Mouse (Mus musculus): ENCODE results near the gene Prr19. TPM values are rescaled to one million over a fixed set of nuclear protein-coding genes. Genes with fewer than 3 reads are reported as not detected.
"Not testable (repeated sequence)": the region's sequence is repeated elsewhere in the genome, so short reads cannot be mapped to it uniquely, and the experiment has no call there.

Prr19 gene
- polyA plus RNA-seq, 1 experiment = 1.6 TPM

- TF ChIP-seq CTCF (IDR thresholded peaks at IDR 0.05; ENCODE audit: low read depth, low read length) (no peak), EP300 (IDR thresholded peaks at IDR 0.05; ENCODE audit: insufficient read depth, low read depth, low read length) (no peak), POLR2A (IDR thresholded peaks at IDR 0.05; ENCODE audit: insufficient read depth, low read length) (no peak)
- Histone ChIP-seq H3K27me3 (ENCODE audit: control insufficient read depth, insufficient read depth, low read length, poor library complexity, severe bottlenecking) (no peaks in the 10 kb centered on the region), H3K9ac (ENCODE audit: low read depth, poor library complexity, severe bottlenecking) (peak overlapping the region; percentile 97), H3K36me3 (ENCODE audit: control insufficient read depth, insufficient read depth, low read length, poor library complexity, severe bottlenecking) (no peaks in the 10 kb centered on the region), H3K9me3 (replicated peaks; ENCODE audit: control insufficient read depth, insufficient read depth, low read length, poor library complexity, severe bottlenecking) (no peaks in the 10 kb centered on the region), H3K4me1 (ENCODE audit: control insufficient read depth, insufficient read depth, low read length) (no peaks in the 10 kb centered on the region), H3K4me3 (ENCODE audit: low read depth, low read length) (peak overlapping the region; percentile 82), H3K27ac (ENCODE audit: insufficient read depth, low read length) (peak overlapping the region; percentile 55)
Observed at GRCm38 (mm10) chr7:25315306-25316041, 14.3 kb downstream of the Prr19 start.

GRCm38 (mm10) chr7:25316532-25317445 is 15.6 kb downstream of the Prr19 start, which contains the start of gene Megf8:
TSS of gene Megf8 (plus strand) at chr7:25317164.
- Histone ChIP-seq H3K9ac (ENCODE audit: low read depth, poor library complexity, severe bottlenecking) (peak within 1 kb of the TSS; percentile 97), H3K27ac (ENCODE audit: insufficient read depth, low read length) (peak within 1 kb of the TSS; percentile 55), H3K36me3 (ENCODE audit: control insufficient read depth, insufficient read depth, low read length, poor library complexity, severe bottlenecking) (no peaks in the 10 kb centered on the region), H3K4me3 (ENCODE audit: low read depth, low read length) (peak within 1 kb of the TSS; percentile 82), H3K4me1 (ENCODE audit: control insufficient read depth, insufficient read depth, low read length) (peaks cover 3% of the 10 kb centered on the region), H3K27me3 (ENCODE audit: control insufficient read depth, insufficient read depth, low read length, poor library complexity, severe bottlenecking) (no peaks in the 10 kb centered on the region), H3K9me3 (replicated peaks; ENCODE audit: control insufficient read depth, insufficient read depth, low read length, poor library complexity, severe bottlenecking) (no peaks in the 10 kb centered on the region)
- TF ChIP-seq POLR2A (IDR thresholded peaks at IDR 0.05; ENCODE audit: insufficient read depth, low read length) = no peak
- TF ChIP-seq EP300 (IDR thresholded peaks at IDR 0.05; ENCODE audit: insufficient read depth, low read depth, low read length) = 0 out of 2 replicates have a peak, but pooled peaks have one; percentile 11
- TF ChIP-seq CTCF (IDR thresholded peaks at IDR 0.05; ENCODE audit: low read depth, low read length) = peak; percentile 78

- Histone ChIP-seq H3K4me3 (ENCODE audit: low read depth, low read length) (peak overlapping the region; percentile 69), H3K27ac (ENCODE audit: insufficient read depth, low read length) (peak overlapping the region; percentile 8; the same call in 1 of the 2 replicates), H3K9ac (ENCODE audit: low read depth, poor library complexity, severe bottlenecking) (peak overlapping the region; percentile 66), H3K9me3 (replicated peaks; ENCODE audit: control insufficient read depth, insufficient read depth, low read length, poor library complexity, severe bottlenecking) (no peaks in the 10 kb centered on the region), H3K27me3 (ENCODE audit: control insufficient read depth, insufficient read depth, low read length, poor library complexity, severe bottlenecking) (no peaks in the 10 kb centered on the region), H3K36me3 (ENCODE audit: control insufficient read depth, insufficient read depth, low read length, poor library complexity, severe bottlenecking) (no peaks in the 10 kb centered on the region), H3K4me1 (ENCODE audit: control insufficient read depth, insufficient read depth, low read length) (peaks cover 3% of the 10 kb centered on the region)
- no peak for TF ChIP-seq EP300 (IDR thresholded peaks at IDR 0.05; ENCODE audit: insufficient read depth, low read depth, low read length)
- no peak for TF ChIP-seq CTCF (IDR thresholded peaks at IDR 0.05; ENCODE audit: low read depth, low read length)
- no peak for TF ChIP-seq POLR2A (IDR thresholded peaks at IDR 0.05; ENCODE audit: insufficient read depth, low read length)
Observed at GRCm38 (mm10) chr7:25317446-25317999, 16.3 kb downstream of the Prr19 start.

DNA sequence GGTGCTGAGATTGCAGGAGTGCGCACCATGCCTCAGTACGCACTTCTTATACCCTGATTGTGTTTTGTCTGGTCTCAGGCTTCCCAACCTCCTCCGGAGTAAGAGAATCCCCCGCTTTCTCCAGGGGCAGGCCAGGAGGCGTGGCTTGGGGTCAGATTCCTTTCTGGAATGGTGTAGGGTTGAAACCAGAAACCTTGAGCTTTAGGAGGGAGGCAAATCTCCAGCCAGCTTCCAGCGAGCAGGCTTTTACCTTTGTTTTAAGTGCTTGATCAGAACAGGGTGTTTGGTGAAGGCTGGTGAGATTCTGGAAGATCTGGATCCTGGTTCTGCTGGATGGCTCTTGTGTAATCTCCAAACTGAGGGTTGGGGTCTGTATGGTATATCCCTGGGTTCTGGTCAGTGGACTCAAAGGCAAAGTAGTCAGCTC is 20.9 kb downstream of the Prr19 start:
- peak overlapping the region; percentile 45; the same call in 1 of the 2 replicates for H3K4me3 ChIP-seq (ENCODE audit: low read depth, low read length)
- H3K36me3 ChIP-seq (ENCODE audit: control insufficient read depth, insufficient read depth, low read length, poor library complexity, severe bottlenecking) = no peaks in the 10 kb centered on the region
- H3K27me3 ChIP-seq (ENCODE audit: control insufficient read depth, insufficient read depth, low read length, poor library complexity, severe bottlenecking) = no peaks in the 10 kb centered on the region
- H3K27ac ChIP-seq (ENCODE audit: insufficient read depth, low read length) = peak overlapping the region; percentile 96
- H3K4me1 ChIP-seq (ENCODE audit: control insufficient read depth, insufficient read depth, low read length) = peaks cover 3% of the 10 kb centered on the region
- H3K9ac ChIP-seq (ENCODE audit: low read depth, poor library complexity, severe bottlenecking) = peak overlapping the region; percentile 10; the same call in 1 of the 2 replicates
- TF ChIP-seq CTCF (IDR thresholded peaks at IDR 0.05; ENCODE audit: low read depth, low read length) = no peak
- TF ChIP-seq POLR2A (IDR thresholded peaks at IDR 0.05; ENCODE audit: insufficient read depth, low read length) = no peak
- no peak for TF ChIP-seq EP300 (IDR thresholded peaks at IDR 0.05; ENCODE audit: insufficient read depth, low read depth, low read length)
- no peaks in the 10 kb centered on the region for H3K9me3 ChIP-seq (replicated peaks; ENCODE audit: control insufficient read depth, insufficient read depth, low read length, poor library complexity, severe bottlenecking)

GRCm38 (mm10) chr7:25323219-25323618 is 22.0 kb downstream of the Prr19 start:
- Histone ChIP-seq H3K27ac (ENCODE audit: insufficient read depth, low read length) (peak overlapping the region; percentile 4; the same call in 1 of the 2 replicates), H3K4me3 (ENCODE audit: low read depth, low read length) (no peak overlapping the region)

DNA sequence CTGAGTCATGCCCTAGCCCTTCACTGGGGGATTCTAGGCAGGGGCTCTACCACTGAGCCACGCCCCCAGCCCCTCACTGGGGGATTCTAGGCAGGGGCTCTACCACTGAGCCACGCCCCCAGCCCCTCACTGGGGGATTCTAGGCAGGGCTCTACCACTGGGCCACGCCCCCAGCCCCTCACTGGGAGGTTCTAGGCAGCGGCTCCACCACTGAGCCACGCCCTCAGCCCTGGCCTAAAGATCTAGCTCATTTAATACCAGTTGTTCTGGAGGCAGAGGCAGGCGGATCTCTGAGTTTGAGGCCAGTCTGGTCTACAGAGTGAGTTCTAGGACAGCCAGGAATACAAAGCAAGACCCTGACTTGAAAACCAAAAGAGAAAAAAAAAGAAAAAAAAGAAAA is 24.2 kb downstream of the Prr19 start:
- not testable (repeated sequence) for H3K4me3 ChIP-seq (ENCODE audit: low read depth, low read length); H3K27ac ChIP-seq (ENCODE audit: insufficient read depth, low read length); H3K9ac ChIP-seq (ENCODE audit: low read depth, poor library complexity, severe bottlenecking); H3K27me3 ChIP-seq (ENCODE audit: control insufficient read depth, insufficient read depth, low read length, poor library complexity, severe bottlenecking); H3K9me3 ChIP-seq (replicated peaks; ENCODE audit: control insufficient read depth, insufficient read depth, low read length, poor library complexity, severe bottlenecking); H3K36me3 ChIP-seq (ENCODE audit: control insufficient read depth, insufficient read depth, low read length, poor library complexity, severe bottlenecking); H3K4me1 ChIP-seq (ENCODE audit: control insufficient read depth, insufficient read depth, low read length)

More at GRCm38 (mm10) chr7:25323219-25323618, 22.0 kb downstream of the Prr19 start:
- H3K36me3 ChIP-seq (ENCODE audit: control insufficient read depth, insufficient read depth, low read length, poor library complexity, severe bottlenecking) = no peaks in the 10 kb centered on the region
- no peak for TF ChIP-seq POLR2A (IDR thresholded peaks at IDR 0.05; ENCODE audit: insufficient read depth, low read length)
- TF ChIP-seq EP300 (IDR thresholded peaks at IDR 0.05; ENCODE audit: insufficient read depth, low read depth, low read length) = no peak
- TF ChIP-seq CTCF (IDR thresholded peaks at IDR 0.05; ENCODE audit: low read depth, low read length) = no peak
- no peaks in the 10 kb centered on the region for H3K9me3 ChIP-seq (replicated peaks; ENCODE audit: control insufficient read depth, insufficient read depth, low read length, poor library complexity, severe bottlenecking)
- peaks cover 3% of the 10 kb centered on the region for H3K4me1 ChIP-seq (ENCODE audit: control insufficient read depth, insufficient read depth, low read length)
- no peaks in the 10 kb centered on the region for H3K27me3 ChIP-seq (ENCODE audit: control insufficient read depth, insufficient read depth, low read length, poor library complexity, severe bottlenecking)
- H3K9ac ChIP-seq (ENCODE audit: low read depth, poor library complexity, severe bottlenecking) = no peak overlapping the region

All from ES-Bruce4 (cell line).